Mouse (Mus musculus) lung, postnatal 36 days (tissue): ENCODE data around the gene Zfc3h1.
A peak's percentile ranks its signal among the peaks of the same experiment; 100 is the strongest.

Experiments used
- DNase-seq: peaks from one replicate; pipeline ENCODE4 v3.0.0; 2022; ENCODE audit warnings: mixed read lengths

Zfc3h1 gene

GRCm38 (mm10) chr10:115385018-115386002, 551 bp downstream of the Zfc3h1 start:
- DNase-seq = peak; percentile 65

GRCm38 (mm10) chr10:115387891-115388290, 3.1 kb downstream of the Zfc3h1 start:
- no peak for DNase-seq

- DNase-seq = no peak
Measured at GRCm38 (mm10) chr10:115391076-115391475, 6.3 kb downstream of the Zfc3h1 start.

- DNase-seq = no peak
Measured at GRCm38 (mm10) chr10:115391896-115392295, 7.1 kb downstream of the Zfc3h1 start.

- peak; percentile 52 for DNase-seq
Measured at GRCm38 (mm10) chr10:115406393-115406792, 21.6 kb downstream of the Zfc3h1 start.

GRCm38 (mm10) chr10:115413496-115413895, 28.7 kb downstream of the Zfc3h1 start:
- DNase-seq = no peak

GRCm38 (mm10) chr10:115414056-115414455, 29.3 kb downstream of the Zfc3h1 start:
- DNase-seq = no peak

GRCm38 (mm10) chr10:115421976-115422375, 37.2 kb downstream of the Zfc3h1 start:
- no peak for DNase-seq

GRCm38 (mm10) chr10:115425351-115425750, 40.6 kb downstream of the Zfc3h1 start:
- no peak for DNase-seq

GRCm38 (mm10) chr10:115437286-115437685, 52.5 kb downstream of the Zfc3h1 start:
- DNase-seq = no peak

GRCm38 (mm10) chr10:115448614-115449013, 63.9 kb downstream of the Zfc3h1 start:
- DNase-seq = no peak

- DNase-seq = no peak
Measured at GRCm38 (mm10) chr10:115457368-115458021, 72.7 kb downstream of the Zfc3h1 start.

GRCm38 (mm10) chr10:115462646-115463045, 77.9 kb downstream of the Zfc3h1 start:
- DNase-seq = no peak

- DNase-seq = no peak
Measured at GRCm38 (mm10) chr10:115465072-115465471, 80.3 kb downstream of the Zfc3h1 start.

GRCm38 (mm10) chr10:115465778-115466177, 81.0 kb downstream of the Zfc3h1 start:
- no peak for DNase-seq

GRCm38 (mm10) chr10:115467985-115468384, 83.2 kb downstream of the Zfc3h1 start:
- DNase-seq = no peak

- DNase-seq = no peak
Measured at GRCm38 (mm10) chr10:115468632-115469031, 83.9 kb downstream of the Zfc3h1 start.

GRCm38 (mm10) chr10:115469040-115469439, 84.3 kb downstream of the Zfc3h1 start:
- no peak for DNase-seq

GRCm38 (mm10) chr10:115470621-115471334, 86.0 kb downstream of the Zfc3h1 start:
- no peak for DNase-seq

- no peak for DNase-seq
Measured at GRCm38 (mm10) chr10:115473213-115473961, 88.6 kb downstream of the Zfc3h1 start.

- DNase-seq = no peak
Measured at GRCm38 (mm10) chr10:115475000-115475550, 90.3 kb downstream of the Zfc3h1 start.

- no peak for DNase-seq
Measured at GRCm38 (mm10) chr10:115476506-115476905, 91.7 kb downstream of the Zfc3h1 start.
